ENCODE assay signal across 8 mouse cellular contexts in the genomic region with DNA sequence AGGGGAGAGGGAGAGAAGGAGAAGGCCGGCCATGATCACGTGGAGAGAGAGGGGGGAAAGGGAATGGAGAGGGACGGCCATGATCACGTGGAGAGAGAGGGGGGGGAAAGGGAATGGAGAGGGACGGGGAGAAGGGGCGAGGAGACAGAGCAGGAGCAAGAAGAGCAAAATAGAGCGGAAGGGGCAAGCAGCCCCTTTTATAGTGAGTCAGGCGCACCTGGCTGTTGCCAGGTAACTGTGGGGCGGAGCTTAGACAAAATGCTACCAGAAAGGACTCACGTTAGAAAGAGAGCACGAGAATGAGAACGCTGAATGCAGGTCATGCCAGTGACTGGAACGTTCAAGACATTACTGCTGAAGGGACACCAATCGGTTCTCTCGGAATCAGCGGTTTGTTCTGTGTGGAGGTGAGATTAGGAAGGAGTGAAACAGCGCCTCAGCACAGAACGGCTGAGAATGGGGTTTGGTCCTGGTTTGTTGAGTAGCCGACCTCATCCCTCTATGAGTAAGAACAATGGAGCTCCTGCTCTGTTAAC. TPM values are rescaled to one million over a fixed set of nuclear protein-coding genes. Genes with fewer than 3 reads are reported as not detected.
DNase-seq lines count a peak whose midpoint lies in the region; ATAC-seq and TF ChIP-seq lines count a peak whose summit lies in the region.

No protein-coding gene starts in this region.

- TF ChIP-seq EP300 in heart, adult 2 months (IDR thresholded peaks at IDR 0.05; ENCODE audit: insufficient read depth, low read depth, low read length) = no peak

- peaks cover 3% of the 10 kb centered on the region; the same call in 1 of the 2 replicates for H3K4me1 ChIP-seq in heart, embryonic 10.5 days
- no peaks in the 10 kb centered on the region for H3K4me1 ChIP-seq in heart, adult 2 months (ENCODE audit: control insufficient read depth, insufficient read depth, low read length)
- H3K4me1 ChIP-seq in hindbrain, embryonic 10.5 days (replicated peaks) = peaks cover 6% of the 10 kb centered on the region
- no peaks in the 10 kb centered on the region for H3K4me1 ChIP-seq in midbrain, embryonic 11.5 days (ENCODE audit: control insufficient read depth, insufficient read depth, low read length)

- TF ChIP-seq POLR2A in heart, adult 2 months (IDR thresholded peaks at IDR 0.05; ENCODE audit: insufficient read depth, low read depth, low read length) = no peak

- no peaks in the 10 kb centered on the region for H3K27me3 ChIP-seq in heart, embryonic 10.5 days (ENCODE audit: insufficient read depth, poor library complexity, severe bottlenecking)
- no peaks in the 10 kb centered on the region for H3K27me3 ChIP-seq in heart, adult 2 months (ENCODE audit: control insufficient read depth, insufficient read depth, low read length)
- H3K27me3 ChIP-seq in hindbrain, embryonic 10.5 days (ENCODE audit: insufficient read depth, poor library complexity, severe bottlenecking) = no peaks in the 10 kb centered on the region
- H3K27me3 ChIP-seq in midbrain, embryonic 11.5 days (ENCODE audit: control insufficient read depth, insufficient read depth, low read length) = no peaks in the 10 kb centered on the region

- H3K9ac ChIP-seq in heart, adult 2 months (ENCODE audit: low read depth, low read length) = no peak overlapping the region
- H3K9ac ChIP-seq in midbrain, embryonic 11.5 days (ENCODE audit: low read length) = no peak overlapping the region

- no peaks in the 10 kb centered on the region for H3K79me2 ChIP-seq in heart, adult 2 months (replicated peaks; ENCODE audit: control insufficient read depth, insufficient read depth, low read length)

- H3K4me2 ChIP-seq in midbrain, embryonic 11.5 days = peak overlapping the region; percentile 33

- H3K36me3 ChIP-seq in heart, embryonic 10.5 days = no peaks in the 10 kb centered on the region
- H3K36me3 ChIP-seq in heart, adult 2 months (ENCODE audit: control insufficient read depth, insufficient read depth, low read length) = no peaks in the 10 kb centered on the region
- no peaks in the 10 kb centered on the region for H3K36me3 ChIP-seq in hindbrain, embryonic 10.5 days
- H3K36me3 ChIP-seq in midbrain, embryonic 11.5 days (ENCODE audit: control insufficient read depth, insufficient read depth, low read length) = no peaks in the 10 kb centered on the region

- TF ChIP-seq CTCF in heart, adult 2 months (IDR thresholded peaks at IDR 0.05) = no peak

- DNase-seq in heart, embryonic 10.5 days (ENCODE audit: low spot score) = no peak
- DNase-seq in heart, adult 2 months = no peak
- peak; percentile 69 for DNase-seq in R1 (ENCODE audit: low read depth, low spot score)
- DNase-seq in hindbrain, embryonic 10.5 days (ENCODE audit: low spot score) = peak; percentile 17
- DNase-seq in midbrain, embryonic 11.5 days (ENCODE audit: low spot score, missing footprints) = peak; percentile 90
- DNase-seq in left cerebral cortex, adult 8-10 months (ENCODE audit: low spot score in 2 of 2) = no peak

- ATAC-seq in midbrain, embryonic 11.5 days (ENCODE audit: low FRiP score) = no peak
- ATAC-seq in monocyte, adult 5-6 weeks (replicated peaks; ENCODE audit: insufficient number of reproducible peaks, low FRiP score, low TSS enrichment, poor library complexity, severe bottlenecking) = no peak
- no peak for ATAC-seq in inflammation-experienced regulatory T-cells, adult 6 months

- WGBS in heart, embryonic 10.5 days = 13% methylated on average over 19 of the region's 19 CpGs
- 15% methylated on average over 19 of the region's 19 CpGs for WGBS in heart, adult 2 months
- 18% methylated on average over 19 of the region's 19 CpGs for WGBS in hindbrain, embryonic 10.5 days
- 22% methylated on average over 19 of the region's 19 CpGs for WGBS in midbrain, embryonic 11.5 days

- intact Hi-C loops in heart, adult 2 months (cut with DNase I) = no loop called here

- H3K4me3 ChIP-seq in heart, embryonic 10.5 days = peak overlapping the region; percentile 43
- no peak overlapping the region for H3K4me3 ChIP-seq in heart, adult 2 months
- peak overlapping the region; percentile 35 for H3K4me3 ChIP-seq in hindbrain, embryonic 10.5 days
- H3K4me3 ChIP-seq in midbrain, embryonic 11.5 days (ENCODE audit: low read depth, low read length) = no peak overlapping the region

- H3K9me3 ChIP-seq in heart, embryonic 10.5 days = no peaks in the 10 kb centered on the region
- H3K9me3 ChIP-seq in hindbrain, embryonic 10.5 days = no peaks in the 10 kb centered on the region
- H3K9me3 ChIP-seq in midbrain, embryonic 11.5 days (ENCODE audit: control insufficient read depth, low read length) = no peaks in the 10 kb centered on the region

- no peak overlapping the region for H3K27ac ChIP-seq in heart, embryonic 10.5 days
- no peak overlapping the region for H3K27ac ChIP-seq in heart, adult 2 months
- H3K27ac ChIP-seq in hindbrain, embryonic 10.5 days = no peak overlapping the region; the same call in 1 of the 2 replicates
- no peak overlapping the region for H3K27ac ChIP-seq in midbrain, embryonic 11.5 days (ENCODE audit: low read depth, low read length)

RNA-seq across cellular contexts. Expression of a gene that starts 34.5 kb away (rescaled TPM):
- 0.15 and 0.64 TPM in 2 replicates for polyA plus RNA-seq in heart, embryonic 10.5 days (2016; fragmentation: Nextera tagmentation; extraction: Ambion mirVana)
- under 1 TPM in 1 of 2 experiments, not detected in 1; 0.13 TPM for total RNA-seq in heart, adult 2 months (2021)
- 0.37 TPM in 1 of 2 replicates, not detected in the other for polyA plus RNA-seq in heart, adult 2 months (2012; rRNA removed)
- 0.52 and 1.1 TPM in 2 replicates for polyA plus RNA-seq in hindbrain, embryonic 10.5 days (2016; fragmentation: Nextera tagmentation; extraction: Ambion mirVana)
- 0.22 TPM in 1 of 2 replicates, not detected in the other for polyA plus RNA-seq in midbrain, embryonic 11.5 days (2014; fragmentation: Nextera tagmentation; extraction: Ambion mirVana)
- not detected in 3 replicates for total RNA-seq in monocyte, adult 5-6 weeks (2017)
- not detected for polyA plus RNA-seq in inflammation-experienced regulatory T-cells, adult 6 months (2017; shearing (Covaris generic))
- total RNA-seq in left cerebral cortex, adult 8-10 months (2022) = 1 to 10 TPM; 2.9 to 3.8 (median 3.1) TPM

RNA-seq across cellular contexts. Expression of a gene that starts 45.3 kb away (rescaled TPM):
- polyA plus RNA-seq in heart, embryonic 10.5 days (2016; fragmentation: Nextera tagmentation; extraction: Ambion mirVana) = not detected in 2 replicates
- not detected for total RNA-seq in heart, adult 2 months (2021)
- not detected in 2 replicates for polyA plus RNA-seq in heart, adult 2 months (2012; rRNA removed)
- polyA plus RNA-seq in hindbrain, embryonic 10.5 days (2016; fragmentation: Nextera tagmentation; extraction: Ambion mirVana) = 0.29 and 0.34 TPM in 2 replicates
- polyA plus RNA-seq in midbrain, embryonic 11.5 days (2014; fragmentation: Nextera tagmentation; extraction: Ambion mirVana) = 0.08 and 0.14 TPM in 2 replicates
- total RNA-seq in monocyte, adult 5-6 weeks (2017) = not detected in 3 replicates
- under 1 TPM in 1 of 3 experiments, not detected in 2; 0.10 TPM for polyA plus RNA-seq in inflammation-experienced regulatory T-cells, adult 6 months (2017; shearing (Covaris generic))
- under 1 TPM; 0.17 to 0.59 (median 0.44) TPM for total RNA-seq in left cerebral cortex, adult 8-10 months (2022)

RNA-seq across cellular contexts. Expression of a gene that starts 55.9 kb away (rescaled TPM):
- polyA plus RNA-seq in heart, embryonic 10.5 days (2016; fragmentation: Nextera tagmentation; extraction: Ambion mirVana) = 195 and 207 TPM in 2 replicates
- total RNA-seq in heart, adult 2 months (2021) = 10 to 100 TPM in 1 of 2 experiments, 1 to 10 TPM in 1; 9.2 to 12.2 TPM
- polyA plus RNA-seq in heart, adult 2 months (2012; rRNA removed) = 21.2 and 31.1 TPM in 2 replicates
- polyA plus RNA-seq in hindbrain, embryonic 10.5 days (2016; fragmentation: Nextera tagmentation; extraction: Ambion mirVana) = 333 and 352 TPM in 2 replicates
- 353 and 358 TPM in 2 replicates for polyA plus RNA-seq in midbrain, embryonic 11.5 days (2014; fragmentation: Nextera tagmentation; extraction: Ambion mirVana)
- 38.6 to 52.6 TPM (median 50.7 TPM) in 3 replicates for total RNA-seq in monocyte, adult 5-6 weeks (2017)
- polyA plus RNA-seq in inflammation-experienced regulatory T-cells, adult 6 months (2017; shearing (Covaris generic)) = 10 to 100 TPM; 24.8 to 27.3 (median 25.3) TPM
- 100 to 1,000 TPM; 702 to 768 (median 723) TPM for total RNA-seq in left cerebral cortex, adult 8-10 months (2022)

Comparison
In these comparisons a context has a peak if more than half of its experiments do, and no peak if none do; other contexts are left out.
1. H3K4me3 ChIP-seq: peak in heart, embryonic 10.5 days (single experiment) and hindbrain, embryonic 10.5 days (single experiment); none in heart, adult 2 months (single experiment) and midbrain, embryonic 11.5 days (single experiment).
2. DNase-seq: peak in R1 (single experiment), hindbrain, embryonic 10.5 days (single experiment) and midbrain, embryonic 11.5 days (single experiment); none in heart, embryonic 10.5 days (single experiment), heart, adult 2 months (0 of 2) and left cerebral cortex, adult 8-10 months (0 of 2).